Mouse (Mus musculus) embryonic facial prominence, embryonic 15.5 days (tissue): ENCODE measurements around the gene Sh3gl2. TPM values are rescaled to one million over a fixed set of nuclear protein-coding genes. Genes with fewer than 3 reads are reported as not detected.

Experiments
- ATAC-seq: fragments of 200-750 bp; cut with Nextera tagmentation; 2 replicates; pipeline ENCODE4 v1.8.0; 2017; ENCODE audit warnings: low read depth, moderate TSS enrichment; ENCODE audit not compliant: insufficient number of reproducible peaks, low FRiP score, low TSS enrichment
- H3K27ac ChIP-seq: fragments of 300-500 bp; sonication (generic); replicated peaks from 2 replicates; pipeline ENCODE4 v1.5.1; 2015; ENCODE audit warnings: mild to moderate bottlenecking, inconsistent platforms
- H3K27me3 ChIP-seq: fragments of 300-500 bp; sonication (generic); 2 replicates; pipeline ENCODE4 v1.6.1; 2015; ENCODE audit warnings: inconsistent platforms
- H3K36me3 ChIP-seq: fragments of 300-500 bp; sonication (generic); 2 replicates; pipeline ENCODE4 v1.6.1; 2015; ENCODE audit warnings: mild to moderate bottlenecking, inconsistent platforms
- H3K4me1 ChIP-seq: fragments of 300-500 bp; sonication (generic); 2 replicates; pipeline ENCODE4 v1.6.1; 2015; ENCODE audit warnings: inconsistent platforms
- H3K4me2 ChIP-seq: fragments of 300-500 bp; sonication (generic); replicated peaks from 2 replicates; pipeline ENCODE4 v1.6.1; 2015; ENCODE audit warnings: mild to moderate bottlenecking, inconsistent platforms
- H3K4me3 ChIP-seq: fragments of 300-500 bp; sonication (generic); replicated peaks from 2 replicates; pipeline ENCODE4 v1.5.1; 2015; ENCODE audit warnings: mild to moderate bottlenecking, inconsistent platforms
- H3K9ac ChIP-seq: fragments of 300-500 bp; sonication (generic); 2 replicates; pipeline ENCODE4 v1.6.1; 2015; ENCODE audit warnings: inconsistent platforms
- H3K9me3 ChIP-seq: fragments of 300-500 bp; sonication (generic); replicated peaks from 2 replicates; pipeline ENCODE4 v1.6.1; 2016; ENCODE audit warnings: inconsistent platforms
- WGBS: fragments of 180-500 bp; shearing (Covaris S2); methylation state at CpG from one replicate; pipeline ENCODE4 v1.1.7; 2015; 5-methylcytosine and 5-hydroxymethylcytosine counted together
- polyA plus RNA-seq: library from polyadenylated mRNA; unstranded; fragments of >200 nt; fragmentation: Nextera tagmentation; extraction: Ambion mirVana; gene quantifications from 2 replicates; pipeline ENCODE4 v1.2.1, GENCODE M21; 2015

Gene Sh3gl2
- polyA plus RNA-seq, 1 experiment from 2014 or later = 10.6 TPM

DNA sequence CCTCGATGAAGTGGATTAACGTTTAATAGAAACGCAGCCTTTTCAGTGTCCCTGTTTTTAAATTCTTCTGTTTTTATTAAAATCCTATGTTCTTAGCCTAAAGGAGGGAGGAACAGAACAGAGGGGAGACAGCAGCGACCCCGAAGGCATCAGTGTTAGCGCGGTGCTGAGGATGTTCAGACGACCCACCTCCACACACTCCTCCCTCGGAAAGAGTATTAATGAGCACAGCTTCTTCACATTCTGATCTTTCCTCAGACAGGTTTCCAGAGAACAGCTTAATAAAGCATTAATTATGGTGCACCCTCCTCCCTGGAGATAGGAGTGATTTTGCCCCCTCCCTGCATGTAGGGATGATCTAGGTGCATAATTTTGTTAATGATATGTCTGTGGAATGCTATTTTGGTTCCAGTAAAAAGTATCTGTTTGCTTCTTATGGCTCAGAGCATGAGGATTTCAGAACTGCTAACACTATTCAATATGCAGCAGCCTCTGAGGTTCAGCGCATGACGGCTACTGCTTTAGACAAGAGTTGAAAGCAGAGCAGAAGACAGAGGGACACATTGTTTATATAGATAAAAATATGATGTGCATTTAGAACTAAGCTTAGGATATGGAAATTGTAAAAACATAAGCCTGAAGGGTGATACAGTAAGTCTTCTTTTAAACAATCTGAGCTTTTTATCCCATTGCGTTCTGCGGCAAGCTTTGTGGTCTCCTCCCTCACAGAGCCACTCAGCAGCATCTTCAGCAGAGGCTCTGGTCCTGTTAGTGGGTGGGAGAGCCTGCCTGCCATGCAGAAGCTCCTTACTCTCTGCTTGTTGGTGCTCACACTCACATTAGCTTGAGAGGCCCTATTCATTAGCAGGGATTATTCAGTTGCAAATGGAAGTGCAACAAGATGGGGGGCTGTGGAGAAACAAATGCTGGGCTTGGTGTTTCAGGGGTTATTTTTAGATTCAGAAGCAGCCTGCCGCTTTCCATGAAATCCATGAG, 27.8 kb downstream of the Sh3gl2 start:
- WGBS = 64% methylated on average over 14 of the region's 14 CpGs
- no peak for ATAC-seq

DNA sequence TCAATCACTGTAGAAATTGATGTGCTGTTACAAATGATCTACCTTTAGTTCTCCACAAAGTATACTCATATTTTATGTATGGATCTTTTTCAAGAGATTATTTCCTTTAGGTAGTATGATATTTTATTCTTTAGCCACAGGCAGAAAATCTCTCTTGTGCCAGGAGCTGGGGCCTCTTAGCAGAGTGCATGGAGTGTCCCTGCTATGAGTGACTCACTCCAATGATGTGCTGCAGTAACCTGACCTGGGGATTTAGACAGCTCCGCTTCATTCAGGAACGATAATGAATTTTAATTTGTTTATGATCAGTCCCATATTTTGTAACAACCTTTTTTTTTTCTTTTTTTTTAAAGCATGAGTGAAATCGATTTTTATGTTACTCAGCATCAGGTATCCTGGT, 36.7 kb downstream of the Sh3gl2 start:
- Histone ChIP-seq H3K36me3 (no peaks in the 10 kb centered on the region), H3K9ac (no peak overlapping the region), H3K27me3 (no peaks in the 10 kb centered on the region), H3K4me3 (no peak overlapping the region), H3K27ac (no peak overlapping the region), H3K9me3 (no peaks in the 10 kb centered on the region), H3K4me2 (no peak overlapping the region), H3K4me1 (no peaks in the 10 kb centered on the region)
- WGBS = 69% methylated on average over 3 of the region's 3 CpGs
- no peak for ATAC-seq

More for the DNA sequence above, 27.8 kb downstream of the Sh3gl2 start:
- H3K36me3 ChIP-seq = no peaks in the 10 kb centered on the region
- no peaks in the 10 kb centered on the region for H3K9me3 ChIP-seq
- H3K9ac ChIP-seq = no peak overlapping the region
- no peak overlapping the region for H3K27ac ChIP-seq
- no peaks in the 10 kb centered on the region for H3K4me1 ChIP-seq
- no peak overlapping the region for H3K4me2 ChIP-seq
- H3K27me3 ChIP-seq = no peaks in the 10 kb centered on the region
- no peak overlapping the region for H3K4me3 ChIP-seq

DNA sequence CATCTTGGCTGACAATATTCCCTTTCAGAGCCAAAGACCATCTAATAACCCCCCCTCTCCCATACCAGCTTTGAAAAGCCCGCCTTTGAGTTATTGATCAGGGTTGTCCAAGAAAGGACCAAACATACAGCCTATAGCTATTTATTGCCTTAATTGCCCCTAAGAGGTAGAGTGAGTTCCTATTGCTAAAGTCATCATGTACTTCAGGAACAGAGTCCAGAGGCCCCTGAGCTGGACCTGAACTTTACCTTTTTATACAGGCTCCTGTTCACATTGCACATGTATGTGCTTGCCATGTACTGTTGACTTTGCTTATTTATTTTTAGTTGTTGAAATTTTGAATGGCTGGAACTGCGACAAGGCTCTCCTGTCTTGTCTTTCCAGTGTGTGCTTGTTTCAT, 37.6 kb downstream of the Sh3gl2 start:
- Histone ChIP-seq H3K27me3 (no peaks in the 10 kb centered on the region), H3K36me3 (no peaks in the 10 kb centered on the region), H3K27ac (no peak overlapping the region), H3K4me1 (no peaks in the 10 kb centered on the region), H3K4me2 (no peak overlapping the region), H3K9me3 (no peaks in the 10 kb centered on the region), H3K4me3 (no peak overlapping the region), H3K9ac (no peak overlapping the region)
- no peak for ATAC-seq
- 66% methylated on average over 2 of the region's 2 CpGs for WGBS

DNA sequence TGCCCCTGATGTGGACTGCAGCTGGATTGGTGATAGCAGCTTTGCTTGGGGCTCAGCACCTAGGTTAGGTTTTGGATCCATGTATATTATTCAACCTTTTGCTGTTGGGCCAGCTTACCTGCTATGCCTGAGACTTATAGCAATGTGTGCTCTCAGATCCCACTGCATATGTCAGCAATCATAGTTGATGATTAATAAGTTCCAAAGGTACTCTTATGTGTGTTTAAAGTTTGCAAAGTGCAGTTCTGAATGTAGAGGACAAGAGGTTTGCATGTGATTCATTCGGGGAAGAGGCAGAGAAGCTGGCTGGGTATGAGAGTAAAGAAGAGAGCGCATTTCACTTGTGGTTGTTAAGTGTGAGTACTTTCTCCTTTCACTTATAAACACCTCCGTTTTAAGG, 43.7 kb downstream of the Sh3gl2 start:
- Histone ChIP-seq H3K36me3 (no peaks in the 10 kb centered on the region), H3K9ac (no peak overlapping the region), H3K4me1 (no peaks in the 10 kb centered on the region), H3K27ac (no peak overlapping the region), H3K4me3 (no peak overlapping the region), H3K9me3 (no peaks in the 10 kb centered on the region), H3K27me3 (no peaks in the 10 kb centered on the region), H3K4me2 (no peak overlapping the region)
- no peak for ATAC-seq
- 83% methylated on average over 3 of the region's 3 CpGs for WGBS

DNA sequence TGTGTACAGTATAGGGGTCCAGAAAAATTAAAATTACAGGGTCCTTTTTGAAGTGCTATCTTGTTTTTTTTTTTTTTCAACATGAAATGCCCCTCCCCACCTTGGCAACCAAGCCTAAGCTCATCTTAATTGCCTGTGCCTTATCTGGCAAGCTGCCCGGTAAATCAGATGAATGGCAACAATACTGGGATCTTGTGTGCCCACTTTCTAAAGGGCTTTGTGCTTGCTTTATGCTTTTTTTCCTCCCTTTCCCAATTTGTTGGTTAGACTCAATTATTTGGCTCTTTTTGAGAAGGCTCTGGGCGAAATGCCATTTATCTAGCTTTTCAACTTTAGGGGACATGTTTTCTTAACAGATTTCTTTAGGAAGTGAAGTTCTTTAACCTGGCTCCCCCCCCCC, 45.3 kb downstream of the Sh3gl2 start:
- Histone ChIP-seq H3K9ac (no peak overlapping the region), H3K9me3 (no peaks in the 10 kb centered on the region), H3K4me2 (no peak overlapping the region), H3K36me3 (no peaks in the 10 kb centered on the region), H3K27me3 (no peaks in the 10 kb centered on the region), H3K4me1 (no peaks in the 10 kb centered on the region), H3K4me3 (no peak overlapping the region), H3K27ac (no peak overlapping the region)
- WGBS = 64% methylated on average over 2 of the region's 2 CpGs
- no peak for ATAC-seq

DNA sequence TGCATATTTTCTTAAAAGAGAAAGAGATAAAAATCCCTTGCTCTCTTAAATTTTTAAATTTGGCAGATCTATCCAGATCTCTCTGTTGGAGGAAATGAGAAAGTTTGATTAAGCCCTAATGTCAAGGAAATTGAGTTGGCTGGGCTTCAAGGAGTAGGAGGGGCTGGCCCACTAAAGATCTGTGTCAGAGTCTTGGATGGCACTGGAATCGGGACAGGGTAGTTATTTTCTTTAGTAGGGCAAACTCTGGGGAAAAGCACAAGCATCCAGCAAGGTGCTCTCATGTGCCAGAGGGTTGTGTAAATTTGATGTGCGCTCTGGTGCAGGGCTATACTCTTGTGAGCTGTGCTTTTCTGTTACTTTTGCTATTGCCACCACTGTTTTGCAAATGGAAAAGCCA, 45.9 kb downstream of the Sh3gl2 start:
- no peaks in the 10 kb centered on the region for H3K4me1 ChIP-seq
- no peak overlapping the region for H3K27ac ChIP-seq
- WGBS = 69% methylated on average over 2 of the region's 2 CpGs

DNA sequence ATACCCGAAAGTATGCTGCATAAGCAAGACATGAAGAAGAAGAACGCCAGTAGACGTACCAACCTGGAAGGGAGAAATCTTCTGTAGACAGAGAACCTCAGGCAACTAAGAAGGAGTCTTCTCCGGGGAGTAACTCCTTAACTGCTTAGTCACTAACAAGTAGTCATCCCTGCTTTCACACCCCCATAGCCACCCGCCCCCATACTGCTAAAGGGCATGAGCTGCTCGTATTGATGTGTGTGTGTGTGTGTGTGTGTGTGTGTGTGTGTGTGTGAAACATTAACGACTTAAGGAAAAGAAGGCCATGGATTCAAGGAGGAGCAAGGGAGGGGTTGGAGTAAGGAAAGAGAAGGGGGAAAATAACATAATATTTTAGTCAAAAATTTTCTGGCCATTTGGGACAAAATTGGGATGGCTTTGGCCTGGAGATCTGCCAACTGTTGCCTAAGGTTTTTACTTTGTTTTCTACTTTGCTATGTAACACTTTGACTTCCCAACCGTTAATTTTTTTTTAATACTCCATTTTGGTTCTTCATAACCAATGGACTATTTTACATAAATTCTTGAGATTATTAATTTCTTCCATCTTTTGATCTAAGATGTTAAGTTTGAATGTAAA, 51.0 kb downstream of the Sh3gl2 start:
- Histone ChIP-seq H3K36me3 (no peaks in the 10 kb centered on the region), H3K4me2 (no peak overlapping the region), H3K9me3 (no peaks in the 10 kb centered on the region), H3K4me1 (no peaks in the 10 kb centered on the region), H3K27ac (no peak overlapping the region), H3K27me3 (no peaks in the 10 kb centered on the region), H3K4me3 (no peak overlapping the region), H3K9ac (no peak overlapping the region)
- no peak for ATAC-seq
- 82% methylated on average over 8 of the region's 8 CpGs for WGBS

More for the DNA sequence above, 45.9 kb downstream of the Sh3gl2 start:
- no peak overlapping the region for H3K4me3 ChIP-seq
- H3K9ac ChIP-seq = no peak overlapping the region
- no peaks in the 10 kb centered on the region for H3K27me3 ChIP-seq
- no peak for ATAC-seq
- no peaks in the 10 kb centered on the region for H3K36me3 ChIP-seq
- no peaks in the 10 kb centered on the region for H3K9me3 ChIP-seq
- no peak overlapping the region for H3K4me2 ChIP-seq

DNA sequence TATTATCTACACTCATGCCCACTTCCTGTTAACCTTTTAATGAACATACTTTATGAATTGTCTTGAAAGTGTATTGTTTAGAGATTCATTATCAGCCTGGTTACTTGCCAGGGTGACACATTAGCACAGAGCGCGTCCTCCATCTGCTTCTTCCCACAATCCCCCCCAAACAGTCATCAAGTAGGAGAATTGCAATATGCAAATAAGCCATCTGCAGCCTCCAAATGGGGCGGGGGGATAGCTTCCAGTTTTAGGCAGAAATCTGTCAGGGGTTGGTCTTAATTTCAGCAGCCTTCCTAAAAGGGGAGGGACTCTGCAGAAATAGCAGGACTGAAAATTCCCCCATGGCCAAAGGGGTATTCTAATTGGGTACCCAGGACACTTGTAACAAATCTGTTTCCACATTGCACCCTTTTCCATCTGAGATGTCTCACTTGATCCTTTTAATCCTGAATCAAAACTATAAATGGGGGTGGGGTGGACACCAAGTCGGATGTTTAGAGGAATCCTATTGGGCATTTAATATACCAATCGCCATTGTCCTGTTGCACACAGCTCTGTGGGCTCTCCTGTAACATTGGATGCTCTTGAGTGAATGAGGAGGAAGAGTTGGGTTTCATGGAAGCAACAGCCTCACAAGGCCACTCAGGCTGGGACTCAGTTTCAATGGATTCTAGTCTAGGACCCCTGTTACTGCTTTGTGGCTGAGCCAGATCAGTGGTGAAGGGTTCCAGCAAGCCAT, 51.7 kb downstream of the Sh3gl2 start:
- WGBS = 80% methylated on average over 5 of the region's 5 CpGs
- Histone ChIP-seq H3K4me1 (no peaks in the 10 kb centered on the region), H3K9ac (no peak overlapping the region), H3K27ac (no peak overlapping the region), H3K36me3 (no peaks in the 10 kb centered on the region), H3K9me3 (no peaks in the 10 kb centered on the region), H3K4me2 (no peak overlapping the region), H3K27me3 (no peaks in the 10 kb centered on the region), H3K4me3 (no peak overlapping the region)
- no peak for ATAC-seq

DNA sequence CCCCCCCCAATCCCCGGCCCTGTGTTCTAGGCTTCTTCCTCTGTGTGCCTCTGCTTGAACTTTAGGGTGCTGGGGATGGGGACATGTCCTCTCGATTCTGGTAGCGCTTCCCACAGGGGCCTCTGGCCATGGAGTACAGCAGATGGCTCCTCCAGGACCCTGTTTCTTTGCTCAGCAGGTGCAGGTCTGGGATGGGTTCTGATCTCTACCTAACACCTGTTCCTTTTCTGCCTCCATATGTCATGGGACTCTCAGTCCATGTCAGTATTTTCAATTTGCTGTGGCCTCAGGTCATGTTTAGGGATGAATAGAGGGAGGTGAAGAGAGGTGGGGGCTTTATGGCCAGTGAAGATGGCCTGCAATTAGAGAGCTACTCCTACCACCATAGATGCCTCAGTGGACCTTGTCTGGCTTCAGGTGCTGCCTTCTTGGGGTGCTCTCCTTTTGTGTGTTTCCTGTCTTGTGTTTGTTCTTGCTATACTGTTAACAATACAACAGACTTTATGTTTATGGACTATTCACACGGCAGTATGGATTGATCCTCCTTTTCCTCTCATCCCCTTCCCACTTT, 52.9 kb downstream of the Sh3gl2 start:
- Histone ChIP-seq H3K27me3 (no peaks in the 10 kb centered on the region), H3K27ac (no peak overlapping the region), H3K4me1 (no peaks in the 10 kb centered on the region), H3K4me2 (no peak overlapping the region), H3K36me3 (no peaks in the 10 kb centered on the region), H3K4me3 (no peak overlapping the region), H3K9me3 (no peaks in the 10 kb centered on the region), H3K9ac (no peak overlapping the region)
- no peak for ATAC-seq
- WGBS = 91% methylated on average over 3 of the region's 4 CpGs

DNA sequence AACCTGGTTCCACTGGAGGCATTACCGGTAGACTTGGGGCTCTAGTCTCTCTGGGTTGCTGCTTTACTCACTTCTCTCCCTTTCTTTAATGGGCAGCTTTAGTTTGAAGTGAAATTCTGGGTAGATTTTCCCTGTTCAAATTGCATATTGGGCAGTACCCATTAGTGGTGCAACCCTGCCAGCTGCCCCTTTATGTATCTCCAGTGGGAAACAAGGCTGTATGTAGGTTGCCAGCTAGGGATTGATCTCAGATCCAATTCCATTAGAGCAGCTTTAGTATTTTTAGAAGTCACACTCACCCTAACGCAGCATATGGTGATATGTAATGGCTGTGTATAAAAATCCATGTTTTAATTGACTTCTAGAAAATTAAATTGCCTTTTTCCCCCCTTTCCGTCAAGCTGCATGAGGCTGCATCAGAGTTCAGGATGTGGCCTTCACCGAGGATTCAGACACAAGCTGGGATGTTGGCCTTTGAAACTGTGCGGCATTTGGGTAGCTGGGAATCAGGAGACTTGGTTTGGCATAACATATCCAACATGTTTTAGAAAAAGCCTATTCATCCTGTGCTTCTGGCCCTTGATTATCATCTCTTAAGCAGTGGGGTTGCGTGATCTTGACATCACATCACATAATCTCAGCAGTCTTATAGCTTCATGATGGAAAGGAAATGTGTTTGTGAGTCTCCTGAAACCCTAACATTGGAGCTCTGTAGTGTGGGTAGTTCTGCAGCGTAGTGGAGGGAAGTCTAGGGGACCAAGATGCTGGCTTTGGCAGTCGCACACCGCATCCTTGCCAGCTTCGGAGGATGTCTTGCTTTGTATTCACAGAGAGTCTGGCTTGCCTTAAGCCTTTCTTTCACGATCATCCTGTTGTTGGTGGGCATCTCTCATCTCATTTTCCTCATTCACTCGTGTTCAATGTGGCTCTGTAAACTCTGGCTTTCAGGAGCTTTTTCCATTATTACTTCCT, 56.0 kb downstream of the Sh3gl2 start:
- H3K4me1 ChIP-seq = no peaks in the 10 kb centered on the region
- H3K27ac ChIP-seq = no peak overlapping the region
- no peaks in the 10 kb centered on the region for H3K27me3 ChIP-seq
- 83% methylated on average over 12 of the region's 12 CpGs for WGBS
- no peak overlapping the region for H3K9ac ChIP-seq
- no peaks in the 10 kb centered on the region for H3K36me3 ChIP-seq
- ATAC-seq = no peak
- H3K4me3 ChIP-seq = no peak overlapping the region
- H3K4me2 ChIP-seq = no peak overlapping the region
- H3K9me3 ChIP-seq = no peaks in the 10 kb centered on the region
